8 mouse cellular contexts compared by ENCODE assay signal in the genomic region with DNA sequence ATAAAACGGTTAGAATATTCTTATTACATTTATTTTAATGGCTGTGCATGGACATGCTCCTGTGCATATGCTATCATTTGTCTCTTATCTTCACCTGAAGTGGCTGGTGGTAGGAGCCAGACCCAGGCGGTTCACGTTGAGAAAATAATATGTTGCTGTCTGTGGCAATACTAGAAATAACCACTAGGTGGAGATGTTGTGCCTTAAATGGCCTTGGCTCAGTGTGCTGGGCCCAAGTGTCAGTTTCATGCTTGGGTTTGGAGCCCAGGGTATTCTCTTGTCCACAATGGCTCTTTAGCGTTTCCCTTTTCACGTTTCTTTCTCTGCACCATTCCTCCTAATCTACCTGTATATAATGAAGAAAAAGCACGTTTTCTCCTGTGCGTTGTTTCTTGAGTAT.
DNase-seq lines count a peak whose midpoint lies in the region; ATAC-seq and TF ChIP-seq lines count a peak whose summit lies in the region.

No protein-coding gene starts in this region.

- H3K4me1 ChIP-seq in heart, postnatal 0 days (ENCODE audit: control insufficient read depth, insufficient read depth), result no peaks in the 10 kb centered on the region

- no peak overlapping the region for H3K4me3 ChIP-seq in gastrocnemius, adult 2 months
- H3K4me3 ChIP-seq in heart, postnatal 0 days (ENCODE audit: low read depth, low read length), result no peak overlapping the region

- peak; percentile 86 for TF ChIP-seq CTCF in gastrocnemius, adult 2 months (IDR thresholded peaks at IDR 0.05)
- TF ChIP-seq CTCF in heart, postnatal 0 days (IDR thresholded peaks at IDR 0.05; ENCODE audit: low read depth), result peak; percentile 93

- no peak overlapping the region for H3K4me2 ChIP-seq in heart, postnatal 0 days (ENCODE audit: low read depth, low read length)

- H3K36me3 ChIP-seq in heart, postnatal 0 days (replicated peaks; ENCODE audit: control insufficient read depth, insufficient read depth, low read length), result peaks cover 32% of the 10 kb centered on the region

- peak; percentile 75 for ATAC-seq in heart, postnatal 0 days (ENCODE audit: insufficient read depth, low read depth)

- no peak overlapping the region for H3K9ac ChIP-seq in heart, postnatal 0 days (replicated peaks; ENCODE audit: low read depth, low read length)

- no peaks in the 10 kb centered on the region for H3K9me3 ChIP-seq in heart, postnatal 0 days (replicated peaks; ENCODE audit: control insufficient read depth, low read length)

- 21% methylated on average over 7 of the region's 7 CpGs for WGBS in heart, postnatal 0 days

- TF ChIP-seq EP300 in heart, postnatal 0 days (IDR thresholded peaks at IDR 0.05; ENCODE audit: low read depth), result no peak

- DNase-seq in gastrocnemius, adult 2 months, result peak; percentile 41
- no peak for DNase-seq in gastrocnemius, postnatal 36 days
- DNase-seq in R1 (ENCODE audit: low read depth, low spot score), result peak; percentile 83
- DNase-seq in embryo, embryonic 10 days (ENCODE audit: low spot score), result peak; percentile 92
- DNase-seq in heart, postnatal 0 days (ENCODE audit: low spot score), result peak; percentile 82
- DNase-seq in layer of hippocampus, adult 11-12 months (ENCODE audit: low spot score), result peak; percentile 82
- peak; percentile 81 for DNase-seq in lung, postnatal 10 days
- peak; percentile 45 for DNase-seq in right cerebral cortex, postnatal 4 days

- intact Hi-C loops in gastrocnemius, adult 2 months (cut with DNase I), result loop anchor here (2.0 to 10.0 kb wide), 5 partner anchors 41 to 819 kb away; no protein-coding TSS in a partner anchor
- intact Hi-C loops in gastrocnemius, postnatal 36 days (cut with DNase I), result loop anchor here (2.0 to 5.0 kb wide), 5 partner anchors 106 to 495 kb away; no protein-coding TSS in a partner anchor

- no peaks in the 10 kb centered on the region for H3K27me3 ChIP-seq in heart, postnatal 0 days (ENCODE audit: control insufficient read depth, insufficient read depth, low read length)

- no peak overlapping the region for H3K27ac ChIP-seq in gastrocnemius, adult 2 months
- H3K27ac ChIP-seq in heart, postnatal 0 days (ENCODE audit: low read depth), result no peak overlapping the region

Comparison
In these comparisons a context has a peak if more than half of its experiments do, and no peak if none do; other contexts are left out.
1. DNase-seq: peak in gastrocnemius, adult 2 months (single experiment), R1 (single experiment), embryo, embryonic 10 days (single experiment), heart, postnatal 0 days (single experiment), layer of hippocampus, adult 11-12 months (single experiment), lung, postnatal 10 days (single experiment) and right cerebral cortex, postnatal 4 days (single experiment); none in gastrocnemius, postnatal 36 days (0 of 2).